Mouse (Mus musculus): ENCODE measurements around the gene 6330409D20Rik. TPM values are rescaled to one million over a fixed set of nuclear protein-coding genes. Genes with fewer than 3 reads are reported as not detected.

Gene 6330409D20Rik
- total and polyA plus RNA-seq, 2 experiments from 2014 or later, result 3.7 to 3.8 TPM

DNA sequence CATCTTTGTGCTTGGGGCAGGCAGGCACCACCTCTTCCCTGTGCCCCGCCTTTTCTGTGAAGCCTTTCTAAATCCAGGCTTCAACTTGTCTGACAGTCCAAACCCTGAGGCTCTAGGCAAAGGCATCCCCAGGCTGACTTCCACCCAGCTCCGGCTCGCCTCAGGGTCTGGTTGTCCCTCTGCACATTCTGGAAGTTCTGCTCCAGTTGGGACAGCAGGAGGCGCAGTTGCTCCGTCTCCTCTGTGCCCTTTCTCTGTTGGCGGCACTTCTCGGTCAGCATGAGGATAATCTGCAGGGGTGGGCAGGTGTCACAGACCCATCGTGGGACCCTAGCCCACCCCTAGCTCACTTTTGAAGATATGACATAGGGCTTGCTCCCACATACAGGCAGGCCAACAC lies 38.3 kb upstream of the 6330409D20Rik start:
- Histone ChIP-seq H3K4me2 (ENCODE audit: low read depth, low read length, poor library complexity, severe bottlenecking) (no peak overlapping the region), H3K9me3 (ENCODE audit: low read length) (no peaks in the 10 kb centered on the region), H3K27me3 (ENCODE audit: insufficient read depth, low read length) (no peaks in the 10 kb centered on the region), H3K27ac (ENCODE audit: low read depth, low read length) (no peak overlapping the region), H3K4me3 (ENCODE audit: low read depth, low read length) (no peak overlapping the region), H3K36me3 (ENCODE audit: insufficient read depth, low read length) (no peaks in the 10 kb centered on the region), H3K9ac (replicated peaks; ENCODE audit: low read length, poor library complexity, severe bottlenecking) (no peak overlapping the region), H3K4me1 (ENCODE audit: insufficient read depth, low read length) (peaks cover 11% of the 10 kb centered on the region)
- 14% methylated on average over 8 of the region's 8 CpGs for WGBS
- no peak for ATAC-seq (ENCODE audit: low FRiP score)
- DNase-seq (ENCODE audit: low spot score), result peak; percentile 55
- peak; percentile 72 for TF ChIP-seq CTCF (IDR thresholded peaks at IDR 0.05)

DNA sequence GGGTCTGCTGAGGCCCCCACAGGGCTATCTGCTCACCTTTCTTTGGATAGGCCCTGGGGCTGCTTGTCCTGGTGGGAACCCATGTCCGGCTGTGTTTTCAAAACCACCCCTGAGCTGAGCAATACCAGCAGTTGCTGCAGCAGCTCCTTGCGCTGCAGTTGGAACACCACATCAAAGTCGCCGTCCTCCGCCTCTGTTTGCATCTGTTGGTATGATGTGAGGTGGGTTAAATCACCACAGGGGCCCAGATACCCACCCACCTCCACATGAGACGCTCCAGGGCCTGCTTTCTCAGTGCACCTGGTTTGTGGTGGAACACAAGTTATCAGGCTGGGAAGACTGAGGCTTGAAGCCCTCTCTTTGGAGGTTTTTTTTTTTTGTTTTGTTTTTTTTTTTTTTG lies 37.3 kb upstream of the 6330409D20Rik start:
- H3K9ac ChIP-seq (replicated peaks; ENCODE audit: low read length, poor library complexity, severe bottlenecking), result no peak overlapping the region
- no peak overlapping the region for H3K4me3 ChIP-seq (ENCODE audit: low read depth, low read length)
- no peaks in the 10 kb centered on the region for H3K36me3 ChIP-seq (ENCODE audit: insufficient read depth, low read length)
- DNase-seq (ENCODE audit: low spot score), result no peak
- H3K9me3 ChIP-seq (ENCODE audit: low read length), result no peaks in the 10 kb centered on the region
- ATAC-seq (ENCODE audit: low FRiP score), result no peak
- H3K27ac ChIP-seq (ENCODE audit: low read depth, low read length), result no peak overlapping the region
- no peaks in the 10 kb centered on the region for H3K27me3 ChIP-seq (ENCODE audit: insufficient read depth, low read length)
- no peak overlapping the region for H3K4me2 ChIP-seq (ENCODE audit: low read depth, low read length, poor library complexity, severe bottlenecking)
- no peak for TF ChIP-seq CTCF (IDR thresholded peaks at IDR 0.05)
- 91% methylated on average over 6 of the region's 6 CpGs for WGBS
- H3K4me1 ChIP-seq (ENCODE audit: insufficient read depth, low read length), result peaks cover 11% of the 10 kb centered on the region

DNA sequence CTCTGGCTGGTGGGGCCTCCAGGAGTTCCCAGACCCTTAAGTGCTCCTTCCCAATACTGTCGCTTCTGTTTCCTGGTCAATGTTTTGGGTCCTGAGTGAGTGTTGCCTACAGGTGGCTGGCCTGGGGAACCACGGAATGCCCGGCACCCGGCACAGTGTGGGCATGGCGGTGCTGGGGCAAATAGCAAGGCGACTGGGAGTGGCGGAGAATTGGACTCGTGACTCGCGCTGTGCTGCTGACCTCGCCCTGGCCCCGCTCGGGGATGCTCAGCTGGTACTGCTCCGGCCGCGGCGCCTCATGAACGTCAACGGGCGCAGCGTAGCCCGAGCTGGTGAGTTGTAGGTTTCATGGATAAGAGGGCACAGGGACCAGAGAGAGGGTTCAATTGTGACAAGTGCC lies 35.4 kb upstream of the 6330409D20Rik start:
- Histone ChIP-seq H3K4me1 (ENCODE audit: insufficient read depth, low read length) (peaks cover 11% of the 10 kb centered on the region), H3K4me2 (ENCODE audit: low read depth, low read length, poor library complexity, severe bottlenecking) (peak overlapping the region; percentile 72), H3K36me3 (ENCODE audit: insufficient read depth, low read length) (no peaks in the 10 kb centered on the region), H3K9me3 (ENCODE audit: low read length) (no peaks in the 10 kb centered on the region), H3K9ac (replicated peaks; ENCODE audit: low read length, poor library complexity, severe bottlenecking) (peak overlapping the region; percentile 42; the same call in 1 of the 2 replicates), H3K4me3 (ENCODE audit: low read depth, low read length) (peak overlapping the region; percentile 54), H3K27me3 (ENCODE audit: insufficient read depth, low read length) (no peaks in the 10 kb centered on the region), H3K27ac (ENCODE audit: low read depth, low read length) (no peak overlapping the region)
- TF ChIP-seq CTCF (IDR thresholded peaks at IDR 0.05), result no peak
- DNase-seq (ENCODE audit: low spot score) (no peak), ATAC-seq (ENCODE audit: low FRiP score) (no peak)
- 23% methylated on average over 22 of the region's 22 CpGs for WGBS

DNA sequence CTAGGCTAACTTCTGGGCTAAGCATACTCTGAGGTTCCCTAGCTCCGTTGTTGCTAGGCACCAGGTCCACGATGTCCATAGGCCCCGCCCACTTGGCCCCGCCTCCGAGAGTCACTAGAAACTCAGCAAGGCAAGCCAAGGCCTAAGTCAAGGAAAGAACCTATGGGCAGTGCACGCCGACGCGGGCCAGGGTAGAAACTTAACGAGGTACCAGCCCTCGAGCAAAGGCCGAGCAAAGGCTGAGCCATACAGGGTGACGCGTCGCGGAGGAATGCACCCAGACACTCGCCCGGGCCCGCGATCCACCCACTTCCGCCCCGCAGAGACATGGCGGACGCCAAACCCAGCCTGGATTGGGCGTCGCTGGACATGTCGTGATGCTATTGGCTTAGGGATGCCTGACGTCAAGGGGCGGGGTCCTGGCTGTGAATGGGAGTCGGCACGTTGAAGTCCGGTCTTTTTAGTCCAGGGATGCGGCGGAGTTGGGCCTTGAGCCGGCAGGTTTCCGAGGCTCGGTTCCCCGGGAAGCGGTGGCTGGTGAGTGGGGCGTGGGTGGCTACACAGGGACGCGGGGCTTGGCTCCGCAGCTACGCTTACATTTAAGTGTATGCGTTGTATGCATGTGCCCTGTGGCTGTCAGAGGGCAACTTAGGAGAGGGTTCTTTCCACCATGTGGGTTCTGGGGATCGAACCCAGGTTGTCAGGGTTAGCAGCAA lies 34.7 kb upstream of the 6330409D20Rik start, which contains the start of the genes Ttc16 and Ptrh1:
Gene Ttc16, minus strand, starts transcription at position 275 of the 716 bp plus-strand sequence.
Gene Ptrh1, plus strand, starts transcription at position 428 of the 716 bp plus-strand sequence.
- H3K4me1 ChIP-seq (ENCODE audit: insufficient read depth, low read length), result peaks cover 11% of the 10 kb centered on the region
- DNase-seq (ENCODE audit: low spot score) (peak; percentile 97), ATAC-seq (ENCODE audit: low FRiP score) (peak; percentile 98)
- peak within 1 kb of the TSS; percentile 72 for H3K4me2 ChIP-seq (ENCODE audit: low read depth, low read length, poor library complexity, severe bottlenecking)
- H3K4me3 ChIP-seq (ENCODE audit: low read depth, low read length), result peak within 1 kb of the TSS; percentile 54
- no peaks in the 10 kb centered on the region for H3K27me3 ChIP-seq (ENCODE audit: insufficient read depth, low read length)
- WGBS, result under 1% methylated on average over 46 of the region's 46 CpGs
- peak within 1 kb of the TSS; percentile 55 for H3K27ac ChIP-seq (ENCODE audit: low read depth, low read length)
- TF ChIP-seq CTCF (IDR thresholded peaks at IDR 0.05), result no peak
- peak within 1 kb of the TSS; percentile 42 for H3K9ac ChIP-seq (replicated peaks; ENCODE audit: low read length, poor library complexity, severe bottlenecking)
- H3K36me3 ChIP-seq (ENCODE audit: insufficient read depth, low read length), result no peaks in the 10 kb centered on the region
- H3K9me3 ChIP-seq (ENCODE audit: low read length), result no peaks in the 10 kb centered on the region

DNA sequence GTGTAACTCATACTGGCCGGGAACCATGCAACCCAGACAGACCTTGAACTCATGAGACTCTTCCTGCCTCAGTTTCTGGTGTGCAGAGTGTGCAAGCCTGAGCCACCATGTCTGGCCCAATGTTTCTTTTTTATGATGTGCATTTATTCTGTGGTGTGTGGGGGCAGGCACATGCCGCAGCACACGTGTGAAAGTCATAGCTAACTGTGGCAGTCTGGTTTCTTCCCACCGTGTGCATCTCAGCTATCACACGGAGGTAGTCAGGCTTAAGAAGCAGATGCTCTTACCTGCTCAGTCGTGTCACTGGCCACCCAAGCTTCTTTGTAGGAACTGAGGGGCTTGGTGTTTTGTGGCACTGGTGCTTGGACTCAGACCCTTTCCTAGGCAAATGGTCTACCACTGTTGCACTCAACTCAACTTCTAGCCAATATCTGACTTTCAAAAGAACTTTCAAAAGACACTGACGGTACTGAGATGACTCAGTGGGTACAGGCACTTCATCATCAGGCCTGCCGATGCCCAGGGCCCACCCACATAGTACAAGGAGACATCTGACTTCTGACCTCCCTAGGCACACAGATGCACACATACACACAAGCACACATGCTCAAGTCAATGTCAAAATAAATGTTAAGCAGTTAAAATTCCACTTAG lies 31.9 kb upstream of the 6330409D20Rik start:
- DNase-seq (ENCODE audit: low spot score) (no peak), ATAC-seq (ENCODE audit: low FRiP score) (no peak)
- no peak overlapping the region for H3K4me3 ChIP-seq (ENCODE audit: low read depth, low read length)

DNA sequence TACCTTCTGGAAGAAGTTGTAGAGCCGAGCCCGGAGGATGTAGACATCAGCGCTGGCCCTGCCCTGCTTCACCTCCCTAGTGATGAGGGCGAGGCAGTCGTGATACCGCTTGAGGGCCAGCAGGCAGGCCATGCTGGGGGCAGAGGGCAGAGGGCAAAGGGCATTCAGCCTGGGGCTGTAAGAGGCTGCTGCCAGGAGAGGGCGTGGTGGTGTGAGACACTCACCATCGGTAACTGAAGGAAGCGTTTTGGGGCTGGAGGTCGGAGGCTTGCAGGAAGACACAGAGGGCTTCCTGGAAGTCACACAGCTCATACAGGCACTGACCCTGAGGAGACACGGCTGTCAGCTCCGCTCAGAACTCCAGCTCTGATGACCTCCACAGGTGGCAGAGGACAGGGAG lies 31.1 kb upstream of the 6330409D20Rik start:
- 35% methylated on average over 12 of the region's 12 CpGs for WGBS
- H3K4me2 ChIP-seq (ENCODE audit: low read depth, low read length, poor library complexity, severe bottlenecking), result no peak overlapping the region
- no peak overlapping the region for H3K9ac ChIP-seq (replicated peaks; ENCODE audit: low read length, poor library complexity, severe bottlenecking)
- no peaks in the 10 kb centered on the region for H3K9me3 ChIP-seq (ENCODE audit: low read length)
- H3K4me1 ChIP-seq (ENCODE audit: insufficient read depth, low read length), result peaks cover 11% of the 10 kb centered on the region
- ATAC-seq (ENCODE audit: low FRiP score), result no peak
- no peaks in the 10 kb centered on the region for H3K27me3 ChIP-seq (ENCODE audit: insufficient read depth, low read length)
- H3K36me3 ChIP-seq (ENCODE audit: insufficient read depth, low read length), result no peaks in the 10 kb centered on the region
- H3K27ac ChIP-seq (ENCODE audit: low read depth, low read length), result no peak overlapping the region
- no peak overlapping the region for H3K4me3 ChIP-seq (ENCODE audit: low read depth, low read length)
- no peak for TF ChIP-seq CTCF (IDR thresholded peaks at IDR 0.05)
- no peak for DNase-seq (ENCODE audit: low spot score)

More for the DNA sequence above, 31.9 kb upstream of the 6330409D20Rik start:
- Histone ChIP-seq H3K27me3 (ENCODE audit: insufficient read depth, low read length) (no peaks in the 10 kb centered on the region), H3K36me3 (ENCODE audit: insufficient read depth, low read length) (no peaks in the 10 kb centered on the region), H3K9me3 (ENCODE audit: low read length) (no peaks in the 10 kb centered on the region), H3K27ac (ENCODE audit: low read depth, low read length) (no peak overlapping the region), H3K4me2 (ENCODE audit: low read depth, low read length, poor library complexity, severe bottlenecking) (no peak overlapping the region), H3K4me1 (ENCODE audit: insufficient read depth, low read length) (peaks cover 11% of the 10 kb centered on the region), H3K9ac (replicated peaks; ENCODE audit: low read length, poor library complexity, severe bottlenecking) (no peak overlapping the region)
- no peak for TF ChIP-seq CTCF (IDR thresholded peaks at IDR 0.05)
- 88% methylated on average over 8 of the region's 8 CpGs for WGBS
